Mouse (Mus musculus): Measurements from ENCODE around the gene Mef2d.

Gene Mef2d

DNA sequence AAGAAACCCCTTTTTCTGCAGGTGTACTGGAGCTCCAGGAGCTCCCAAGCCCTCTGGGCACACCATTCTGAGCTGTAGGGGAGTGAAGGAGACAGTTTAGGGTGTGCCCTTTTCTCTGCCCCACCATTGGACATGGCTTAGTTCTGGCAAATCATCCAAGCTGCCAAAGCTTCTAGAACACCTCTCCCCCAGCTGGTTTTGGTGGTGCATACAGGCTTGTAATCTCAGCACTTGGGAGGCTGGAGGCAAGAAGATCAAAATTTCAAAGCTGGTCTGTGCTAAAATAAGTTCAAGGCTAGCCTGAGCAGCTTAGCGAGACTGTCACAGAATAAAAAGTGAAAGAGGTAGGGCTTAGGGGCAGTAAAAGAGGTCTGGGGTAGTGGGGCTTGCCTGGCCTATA lies 70.2 kb downstream of the Mef2d start:
- DNase-seq, result no peak

DNA sequence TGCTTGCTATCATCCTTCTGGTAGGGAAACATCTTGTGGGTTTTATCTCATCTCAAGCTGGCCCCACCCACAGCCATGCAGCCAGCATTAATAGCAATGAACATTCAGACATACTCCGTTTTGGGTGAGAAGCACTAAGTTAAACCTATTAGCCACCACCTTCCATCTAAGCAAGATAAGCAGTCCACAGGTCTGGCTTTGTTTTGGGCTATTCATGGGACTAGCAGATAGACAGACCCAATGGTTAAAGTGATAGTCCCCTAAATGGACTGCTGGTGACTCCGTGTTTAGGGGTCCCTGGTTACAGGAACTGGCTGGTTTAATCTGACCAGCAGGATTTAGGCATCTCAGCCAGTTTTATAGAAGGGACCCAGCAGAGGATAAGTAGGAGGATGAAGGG lies 70.8 kb downstream of the Mef2d start:
- DNase-seq, result no peak

DNA sequence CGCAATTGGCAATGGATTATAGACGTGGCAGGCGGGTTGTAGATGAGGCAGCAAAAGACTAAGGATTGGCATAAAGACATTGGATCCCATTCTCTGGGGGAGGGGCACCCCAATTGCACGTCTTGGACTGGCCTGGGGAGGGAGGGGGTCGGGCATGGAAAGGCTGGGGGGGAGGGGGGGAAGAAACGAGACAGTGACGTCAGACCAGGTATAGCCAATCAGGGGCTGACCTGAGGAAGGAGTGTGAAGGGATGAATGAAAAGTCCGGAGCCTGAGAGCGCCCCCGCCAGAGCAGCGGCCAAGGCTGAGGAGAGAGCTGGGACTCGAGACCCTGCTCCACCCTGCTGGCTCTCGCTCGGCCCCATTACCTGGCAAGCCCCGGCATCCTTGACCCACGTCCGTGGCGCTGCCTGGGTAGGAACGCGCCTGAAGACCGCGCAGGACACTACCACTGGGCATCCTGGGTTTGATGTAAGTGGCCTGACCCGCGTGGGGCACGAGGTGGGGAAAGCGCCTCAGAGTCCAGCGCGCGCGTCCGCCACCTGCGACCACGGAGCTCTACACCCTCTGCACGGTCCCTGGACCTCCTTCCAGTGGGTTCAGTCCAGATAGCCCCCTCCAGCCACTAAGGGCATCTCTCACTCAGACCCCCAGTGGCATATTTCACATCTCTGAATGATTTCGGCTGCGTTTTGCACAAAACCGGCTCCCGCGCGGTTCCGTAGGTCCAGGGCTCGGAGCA lies 72.2 kb downstream of the Mef2d start:
- no peak for DNase-seq

DNA sequence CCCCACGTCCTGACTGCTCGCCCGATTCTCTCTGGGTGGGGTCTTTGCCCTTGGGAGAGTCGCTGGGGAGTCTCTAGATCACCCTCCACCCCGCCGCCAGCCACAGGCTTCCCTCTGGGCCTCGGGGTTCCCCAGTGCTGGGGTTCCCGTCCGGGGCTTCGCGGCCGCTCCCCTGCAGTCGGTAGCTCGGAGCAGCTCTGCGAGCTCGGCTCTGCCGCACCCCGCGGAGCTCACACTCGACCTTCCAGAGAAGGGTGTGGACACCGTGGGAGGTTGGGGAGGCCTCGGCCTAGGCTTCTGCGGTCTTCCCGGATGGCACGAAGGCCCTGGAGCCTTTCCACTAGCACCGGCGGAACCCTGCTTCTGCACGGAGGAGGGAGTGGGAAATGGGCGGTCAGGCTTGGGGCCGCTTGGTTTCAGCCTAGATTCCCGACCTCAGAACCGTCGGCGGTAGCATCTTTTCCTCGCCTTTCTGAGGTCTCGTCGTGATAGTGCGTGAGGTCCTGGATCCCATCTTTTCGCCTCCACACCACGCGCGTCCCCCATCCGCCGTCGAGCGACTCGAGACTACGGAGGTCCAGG lies 72.9 kb downstream of the Mef2d start:
- no peak for DNase-seq

DNA sequence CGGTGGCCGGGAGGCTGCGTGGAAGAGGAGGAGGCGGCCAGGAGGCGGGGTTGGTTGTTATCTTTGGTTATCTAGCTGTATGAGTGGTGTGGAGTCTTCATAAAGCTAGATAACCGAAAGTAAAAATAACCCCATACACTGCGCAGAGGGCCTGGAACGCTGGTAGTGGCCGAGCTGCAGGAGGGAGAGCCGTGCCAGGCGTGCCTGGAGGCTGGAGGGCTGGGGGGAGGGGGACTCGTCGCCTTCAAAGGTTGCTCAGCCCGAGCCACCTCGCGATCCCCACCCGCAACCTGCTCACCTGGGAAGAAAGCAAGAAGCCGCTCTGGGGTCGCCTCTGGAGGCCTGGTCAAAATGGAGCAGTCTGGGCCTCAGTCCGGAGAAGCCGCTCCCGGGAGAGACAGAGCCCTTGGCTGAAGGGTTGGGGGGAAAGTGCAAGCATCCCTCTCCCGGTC lies 73.4 kb downstream of the Mef2d start:
- DNase-seq, result no peak

DNA sequence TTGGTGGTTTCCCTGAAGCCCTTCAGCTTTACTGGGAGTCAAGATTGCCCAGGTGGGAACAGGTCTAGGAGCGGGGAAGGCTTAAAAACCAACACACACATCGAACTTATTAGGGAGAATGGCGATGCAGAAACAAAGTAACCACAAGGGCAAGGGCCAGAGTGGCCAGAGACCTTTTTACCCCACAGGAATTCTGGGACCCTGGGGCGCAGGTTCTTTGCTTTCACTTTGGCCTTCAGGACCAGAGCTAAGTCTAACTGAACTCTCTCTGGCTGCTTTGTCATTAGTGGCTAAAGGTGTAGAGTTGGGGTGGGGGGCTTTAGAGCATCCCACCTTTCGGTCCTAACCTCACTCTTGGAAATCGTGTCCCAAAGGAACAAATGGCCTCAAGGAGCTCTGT lies 73.9 kb downstream of the Mef2d start:
- DNase-seq, result no peak

DNA sequence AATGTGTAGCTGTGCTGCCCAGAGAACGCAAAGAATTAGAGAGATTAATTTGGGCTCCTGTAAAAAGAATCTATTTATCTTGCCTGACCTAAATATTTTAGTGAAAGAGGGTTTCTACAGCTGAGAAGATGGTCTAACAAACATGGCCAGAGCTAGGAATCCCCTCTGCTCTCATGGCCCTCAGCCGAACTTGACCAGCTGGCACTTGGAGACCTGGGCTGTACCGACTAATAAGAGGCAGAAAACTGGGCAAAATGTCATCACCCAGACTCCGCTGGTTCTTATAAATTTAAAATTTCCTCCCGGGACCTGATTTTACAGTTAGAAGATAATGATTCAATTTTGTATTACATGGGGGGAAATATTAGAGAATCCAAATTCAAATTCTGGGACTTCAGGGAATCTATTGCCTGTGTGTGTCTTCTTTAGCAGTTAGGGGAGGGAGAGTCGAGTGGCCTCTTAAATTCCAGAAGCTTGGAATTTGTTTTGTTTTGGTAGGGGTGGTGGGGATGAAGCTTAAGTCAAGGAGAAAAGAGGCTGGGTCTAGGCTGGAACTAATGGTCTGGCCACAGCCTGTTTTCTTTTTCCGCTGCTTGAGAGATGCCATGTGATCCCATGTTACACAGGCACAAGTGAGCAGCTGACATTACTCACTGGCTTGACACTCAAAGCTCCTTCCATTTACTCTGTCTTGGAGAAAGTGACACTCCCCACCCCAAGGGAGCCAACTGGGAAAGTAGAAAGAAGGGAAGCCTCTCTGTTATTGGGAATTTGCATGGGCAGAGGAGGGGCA lies 74.6 kb downstream of the Mef2d start:
- DNase-seq, result no peak

DNA sequence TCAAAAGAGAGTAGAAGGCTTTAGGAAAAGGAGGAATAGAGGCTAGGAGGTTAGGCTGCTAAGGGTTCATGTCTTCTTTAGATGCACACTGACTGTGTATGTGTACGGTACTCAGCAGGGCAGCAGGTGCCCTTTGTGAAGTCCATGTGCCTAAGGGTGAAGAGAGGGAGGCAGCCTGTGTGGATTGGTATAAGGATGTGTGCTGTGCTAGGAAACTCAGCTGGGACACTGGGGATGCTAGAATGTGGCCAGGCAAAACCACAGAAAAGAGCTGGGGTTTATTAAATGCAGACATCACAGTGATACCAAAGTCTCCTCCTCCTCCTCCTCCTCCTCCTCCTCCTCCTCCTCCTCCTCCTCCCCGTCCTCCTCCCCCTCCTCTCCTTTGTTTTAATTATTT lies 75.5 kb downstream of the Mef2d start:
- DNase-seq, result no peak

DNA sequence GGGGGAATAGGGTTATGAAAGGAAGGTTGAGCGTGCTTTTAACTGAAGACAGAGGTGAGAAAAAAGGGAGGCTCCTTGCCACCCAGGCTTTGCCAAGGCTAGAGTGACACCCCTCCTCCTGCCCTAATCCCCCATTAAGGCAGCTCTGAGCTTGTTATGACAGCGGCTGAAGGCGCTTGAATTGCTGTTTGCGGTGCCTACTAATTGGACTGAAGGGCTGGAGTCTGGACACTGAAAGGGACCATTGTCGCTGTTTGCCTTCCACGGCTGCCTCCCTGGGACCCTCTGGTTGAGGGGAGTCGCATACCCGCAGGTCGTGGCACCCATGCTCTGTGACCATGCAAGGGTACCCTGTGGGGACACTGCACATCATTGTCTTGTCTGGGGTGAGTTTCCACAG lies 77.8 kb downstream of the Mef2d start:
- no peak for DNase-seq

DNA sequence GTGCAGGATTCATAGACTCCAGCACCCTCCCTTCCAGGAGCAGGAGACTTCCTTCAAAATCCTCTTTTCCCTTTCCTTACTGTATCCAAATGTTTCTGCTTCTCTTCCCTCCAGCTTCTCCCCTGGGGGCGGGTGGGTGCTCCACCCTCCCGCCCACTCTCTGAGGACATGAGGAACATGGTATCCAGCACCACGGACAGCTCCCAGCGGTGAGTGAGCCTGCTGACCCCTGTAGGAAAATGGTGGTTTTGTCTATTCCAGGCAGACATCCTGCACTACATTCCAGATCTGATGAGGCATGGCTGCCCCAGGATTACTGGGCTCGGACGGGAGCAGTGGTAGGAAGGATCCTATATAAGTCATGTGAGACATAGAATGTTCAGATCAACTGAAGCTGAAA lies 78.7 kb downstream of the Mef2d start:
- peak; percentile 70 for DNase-seq

Data from kidney, adult 9 months (tissue).